Mouse (Mus musculus) heart, adult 2 months (tissue): Measurements from ENCODE around the gene Phlda2.

Experiments
- CTCF ChIP-seq: fragments of 200-600 bp; IDR thresholded peaks from 2 replicates; pipeline ENCODE4 v1.8.1; 2022; ENCODE audit warnings: antibody characterized with exemption, mild to moderate bottlenecking, moderate library complexity
- POLR2A ChIP-seq: fragments of 200-500 bp; IDR thresholded peaks from 2 replicates; pipeline ENCODE4 v1.6.1; 2011; ENCODE audit warnings: mild to moderate bottlenecking, low read depth, low read length, control low read depth; ENCODE audit not compliant: insufficient read depth

DNA sequence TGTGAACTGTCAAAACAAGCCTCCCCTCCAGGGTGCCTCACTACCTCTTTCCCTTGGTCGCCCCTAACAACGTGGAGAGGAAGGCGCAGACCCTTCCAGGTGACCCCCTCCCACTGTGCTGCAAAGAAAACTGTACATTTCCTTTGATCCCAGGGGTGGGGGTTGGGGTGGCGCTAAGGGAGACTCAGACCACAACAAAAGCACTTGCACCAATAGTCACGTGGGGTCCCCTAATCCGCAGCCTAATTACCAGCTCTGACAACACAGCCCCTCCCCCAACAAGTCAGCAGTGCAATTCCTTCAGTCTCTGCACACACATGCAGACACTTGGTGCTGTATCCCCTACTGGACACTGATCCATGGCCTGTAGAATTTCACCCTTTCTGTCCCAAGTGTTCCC is 35.2 kb downstream of the Phlda2 start:
- no peak for TF ChIP-seq POLR2A
- no peak for TF ChIP-seq CTCF
